Mouse (Mus musculus) thymus, postnatal 4 days (tissue): ENCODE data around the gene Klf12.

ENCODE experiments used
- DNase-seq: peaks from one replicate; pipeline ENCODE4 v3.0.0; 2021

Gene Klf12

GRCm38 (mm10) chr14:100284119-100284860 lies at the start of gene Klf12:
Gene Klf12 (minus strand): TSS chr14:100284679.
- DNase-seq, result peak; percentile 51

GRCm38 (mm10) chr14:100333369-100333768 lies 48.9 kb upstream of the Klf12 start:
- no peak for DNase-seq

- DNase-seq, result no peak
Measured at GRCm38 (mm10) chr14:100328602-100329276, 44.3 kb upstream of the Klf12 start.

- DNase-seq, result no peak
Measured at GRCm38 (mm10) chr14:100324303-100324702, 39.8 kb upstream of the Klf12 start.

- DNase-seq, result no peak
Measured at GRCm38 (mm10) chr14:100322012-100322411, 37.5 kb upstream of the Klf12 start.

- DNase-seq, result no peak
Measured at GRCm38 (mm10) chr14:100316780-100317179, 32.3 kb upstream of the Klf12 start.

- DNase-seq, result no peak
Measured at GRCm38 (mm10) chr14:100314099-100314498, 29.6 kb upstream of the Klf12 start.

- DNase-seq, result no peak
Measured at GRCm38 (mm10) chr14:100300905-100301304, 16.4 kb upstream of the Klf12 start.

GRCm38 (mm10) chr14:100298892-100299291 lies 14.4 kb upstream of the Klf12 start:
- DNase-seq, result no peak

- DNase-seq, result no peak
Measured at GRCm38 (mm10) chr14:100286586-100287241, 2.2 kb upstream of the Klf12 start.

GRCm38 (mm10) chr14:100285656-100286585 lies 1.4 kb upstream of the Klf12 start:
- DNase-seq, result peak; percentile 23

- peak; percentile 46 for DNase-seq
Measured at GRCm38 (mm10) chr14:100284861-100285655, 579 bp upstream of the Klf12 start.

DNA sequence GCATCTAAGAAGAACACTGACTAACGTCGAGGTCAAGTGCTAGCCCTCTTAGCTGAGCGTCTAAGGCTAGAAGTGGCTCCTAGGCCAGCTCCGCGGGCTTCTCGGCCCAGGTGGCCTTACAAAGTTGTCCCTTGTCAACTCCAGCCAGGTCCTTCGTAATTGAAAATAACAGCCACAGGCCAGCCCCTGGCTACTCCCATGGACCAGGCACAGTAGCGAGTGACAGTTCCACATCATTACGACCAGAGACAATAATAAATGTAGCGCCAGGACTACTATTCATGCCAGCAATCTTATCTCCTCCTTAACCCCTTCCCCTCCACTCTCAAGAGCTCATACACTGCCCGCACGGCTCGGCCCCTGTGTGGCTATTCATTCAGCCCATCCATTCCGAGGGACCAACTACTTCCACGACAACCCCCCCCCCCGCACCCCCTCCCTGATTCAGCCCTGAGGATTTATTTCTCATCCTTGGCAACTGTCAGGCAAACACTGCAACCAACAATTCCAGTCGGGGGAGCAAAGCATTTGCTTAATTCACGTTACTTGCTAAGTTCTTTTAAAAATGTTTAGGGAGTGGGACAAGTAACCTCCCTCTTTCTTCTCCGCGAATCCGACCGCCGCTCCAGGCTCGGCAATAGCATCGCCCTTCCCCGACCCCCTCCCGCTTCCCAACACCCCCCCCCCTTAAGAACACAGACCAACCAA lies 914 bp downstream of the Klf12 start:
- DNase-seq, result peak; percentile 6

GRCm38 (mm10) chr14:100282651-100283050 lies 1.8 kb downstream of the Klf12 start:
- DNase-seq, result no peak

DNA sequence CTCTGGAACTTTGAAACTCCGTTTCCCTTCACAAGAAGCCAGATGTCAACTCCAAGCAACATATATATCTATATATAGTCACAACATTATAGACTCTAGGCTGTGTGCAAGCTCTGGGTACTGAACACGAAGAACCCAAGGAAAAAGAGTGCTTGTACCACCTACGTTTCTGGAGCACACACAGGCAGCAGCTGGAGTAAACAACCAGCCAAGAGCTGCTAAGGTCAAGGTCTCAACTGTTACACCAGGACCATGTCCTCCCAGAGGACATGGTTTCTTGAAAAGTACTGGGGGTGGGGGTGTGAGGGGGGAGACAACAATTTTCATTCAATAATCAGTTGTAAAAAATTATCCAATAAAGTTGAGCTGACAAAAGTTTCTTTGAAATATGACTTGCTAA lies 2.7 kb downstream of the Klf12 start:
- no peak for DNase-seq

GRCm38 (mm10) chr14:100274179-100274578 lies 10.3 kb downstream of the Klf12 start:
- no peak for DNase-seq

- no peak for DNase-seq
Measured at GRCm38 (mm10) chr14:100260531-100260930, 23.9 kb downstream of the Klf12 start.

GRCm38 (mm10) chr14:100243046-100243445 lies 41.4 kb downstream of the Klf12 start:
- no peak for DNase-seq

GRCm38 (mm10) chr14:100239874-100240273 lies 44.6 kb downstream of the Klf12 start:
- DNase-seq, result no peak

- no peak for DNase-seq
Measured at GRCm38 (mm10) chr14:100236757-100237156, 47.7 kb downstream of the Klf12 start.

- no peak for DNase-seq
Measured at GRCm38 (mm10) chr14:100235746-100236145, 48.7 kb downstream of the Klf12 start.
